Mouse (Mus musculus) kidney, adult 18-20 months (tissue): ENCODE measurements around the gene Cdc42.

Source experiments
- DNase-seq: peaks from one replicate; pipeline ENCODE4 v3.0.0; 2021

Cdc42 gene

GRCm38 (mm10) chr4:137282584-137283406 is 74.7 kb downstream of the Cdc42 start:
- DNase-seq: no peak

- DNase-seq: no peak
These were observed 75.4 kb downstream of the Cdc42 start for GRCm38 (mm10) chr4:137282122-137282521.

GRCm38 (mm10) chr4:137281273-137281672 is 76.2 kb downstream of the Cdc42 start:
- no peak for DNase-seq

GRCm38 (mm10) chr4:137279346-137279745 is 78.2 kb downstream of the Cdc42 start:
- DNase-seq: no peak

- no peak for DNase-seq
These were observed 79.1 kb downstream of the Cdc42 start for GRCm38 (mm10) chr4:137278144-137279040.

GRCm38 (mm10) chr4:137277600-137278143 is 79.8 kb downstream of the Cdc42 start:
- no peak for DNase-seq

GRCm38 (mm10) chr4:137277166-137277513 is 80.4 kb downstream of the Cdc42 start, which contains the start of gene Wnt4:
Gene Wnt4, plus strand, starts transcription at chr4:137277489.
- peak; percentile 43 for DNase-seq

GRCm38 (mm10) chr4:137276443-137277165 is 80.9 kb downstream of the Cdc42 start:
- DNase-seq: no peak

GRCm38 (mm10) chr4:137274304-137274703 is 83.2 kb downstream of the Cdc42 start:
- no peak for DNase-seq

GRCm38 (mm10) chr4:137271856-137272255 is 85.7 kb downstream of the Cdc42 start:
- no peak for DNase-seq
